In the genomic region with DNA sequence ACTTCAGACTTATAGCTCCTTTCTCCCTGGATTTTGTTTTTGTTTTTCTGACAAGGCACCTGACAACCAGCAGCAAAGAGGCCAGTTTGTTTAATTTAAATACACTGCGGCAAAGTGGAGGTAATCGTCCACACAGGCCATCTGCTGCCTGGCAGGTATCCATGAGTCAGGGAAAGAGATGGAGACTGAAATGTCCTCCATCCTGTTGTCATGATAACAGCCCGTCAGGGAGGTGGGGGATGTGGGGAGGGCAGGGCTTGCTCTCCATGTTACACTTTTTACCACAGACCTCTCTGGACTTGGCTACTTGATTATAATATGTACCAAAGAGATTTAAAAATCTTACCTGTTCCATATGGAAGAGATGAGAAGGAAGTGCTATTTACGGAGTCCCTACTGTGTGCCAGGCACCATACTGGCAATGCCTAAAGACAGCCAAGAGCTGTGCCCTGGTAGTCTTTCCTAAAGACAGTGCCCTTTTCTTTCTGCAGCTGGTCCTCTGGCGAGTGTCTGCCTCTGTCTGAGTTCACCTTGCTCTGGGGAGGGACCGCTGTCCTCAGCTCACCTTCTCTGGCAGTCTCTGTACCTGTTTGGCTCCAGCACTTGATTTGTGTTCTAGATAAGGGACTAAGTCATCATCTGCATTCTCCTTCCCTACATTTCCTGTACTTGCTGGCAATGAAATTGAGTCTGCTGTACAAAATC, we compare ENCODE assay signal across 12 mouse cellular contexts. TPM values are rescaled to one million over a fixed set of nuclear protein-coding genes. Genes with fewer than 3 reads are reported as not detected.
DNase-seq lines count a peak whose midpoint lies in the region; ATAC-seq and TF ChIP-seq lines count a peak whose summit lies in the region.
"Had no signal": no experiment of that assay in that cellular context is flagged by ENCODE, and none has a peak within 500 bp of the region (broad histone marks: within the 10 kb centered on the region; RNA-seq: fewer than 3 reads in every experiment).

No protein-coding gene starts in this region.

- peak; percentile 73; the same call in 1 of the 2 replicates for ATAC-seq in hindbrain, embryonic 13.5 days (ENCODE audit: low FRiP score)

- no peaks in the 10 kb centered on the region for H3K27me3 ChIP-seq in hindbrain, embryonic 13.5 days
- no peaks in the 10 kb centered on the region for H3K27me3 ChIP-seq in hindbrain, embryonic 10.5 days (ENCODE audit: insufficient read depth, poor library complexity, severe bottlenecking)
- H3K27me3 ChIP-seq in small intestine, adult 2 months (ENCODE audit: control insufficient read depth, insufficient read depth, low read length), result no peaks in the 10 kb centered on the region
- H3K27me3 ChIP-seq: embryonic facial prominence, embryonic 15.5 days; lung, embryonic 15.5 days had no signal

- peak overlapping the region; percentile 76 for H3K27ac ChIP-seq in hindbrain, embryonic 13.5 days
- H3K27ac ChIP-seq in hindbrain, embryonic 10.5 days, result no peak overlapping the region
- peak overlapping the region; percentile 4; the same call in 1 of the 2 replicates for H3K27ac ChIP-seq in small intestine, adult 2 months (ENCODE audit: insufficient read depth, low read depth, low read length)
- H3K27ac ChIP-seq: embryonic facial prominence, embryonic 15.5 days; lung, embryonic 15.5 days had no signal

- no peak overlapping the region for H3K4me2 ChIP-seq in hindbrain, embryonic 13.5 days
- H3K4me2 ChIP-seq: embryonic facial prominence, embryonic 15.5 days; lung, embryonic 15.5 days had no signal

- no peak overlapping the region for H3K4me3 ChIP-seq in hindbrain, embryonic 13.5 days
- H3K4me3 ChIP-seq in hindbrain, embryonic 10.5 days, result no peak overlapping the region
- no peak overlapping the region for H3K4me3 ChIP-seq in small intestine, adult 2 months (ENCODE audit: low read depth, low read length)
- H3K4me3 ChIP-seq: embryonic facial prominence, embryonic 15.5 days; lung, embryonic 15.5 days had no signal

- H3K4me1 ChIP-seq in hindbrain, embryonic 13.5 days (replicated peaks), result peaks cover 12% of the 10 kb centered on the region
- H3K4me1 ChIP-seq in hindbrain, embryonic 10.5 days (replicated peaks), result no peaks in the 10 kb centered on the region
- peaks cover 15% of the 10 kb centered on the region for H3K4me1 ChIP-seq in small intestine, adult 2 months (ENCODE audit: control insufficient read depth, insufficient read depth, insufficient read length, low read length)

- no peak for TF ChIP-seq CTCF in small intestine, adult 2 months (IDR thresholded peaks at IDR 0.05; ENCODE audit: extremely low read depth, insufficient read length, insufficient replicate concordance, low read depth, low read length)

- no peaks in the 10 kb centered on the region for H3K36me3 ChIP-seq in hindbrain, embryonic 13.5 days
- H3K36me3 ChIP-seq in hindbrain, embryonic 10.5 days, result no peaks in the 10 kb centered on the region
- no peaks in the 10 kb centered on the region for H3K36me3 ChIP-seq in small intestine, adult 2 months (ENCODE audit: control insufficient read depth, insufficient read depth, low read length)
- H3K36me3 ChIP-seq: embryonic facial prominence, embryonic 15.5 days; lung, embryonic 15.5 days had no signal

- 70% methylated on average over 6 of the region's 6 CpGs for WGBS in hindbrain, embryonic 13.5 days
- 80% methylated on average over 6 of the region's 6 CpGs for WGBS in hindbrain, embryonic 10.5 days
- 43% methylated on average over 6 of the region's 6 CpGs for WGBS in small intestine, adult 2 months

- no peak overlapping the region; the same call in 1 of the 2 replicates for H3K9ac ChIP-seq in hindbrain, embryonic 13.5 days
- H3K9ac ChIP-seq: embryonic facial prominence, embryonic 15.5 days; lung, embryonic 15.5 days had no signal

- TF ChIP-seq POLR2A in small intestine, adult 2 months (IDR thresholded peaks at IDR 0.05; ENCODE audit: low read depth, low read length), result no peak

- H3K9me3 ChIP-seq in hindbrain, embryonic 13.5 days, result no peaks in the 10 kb centered on the region
- H3K9me3 ChIP-seq in hindbrain, embryonic 10.5 days, result no peaks in the 10 kb centered on the region
- H3K9me3 ChIP-seq: embryonic facial prominence, embryonic 15.5 days; lung, embryonic 15.5 days had no signal

- DNase-seq in hindbrain, embryonic 10.5 days (ENCODE audit: low spot score), result no peak
- peak; percentile 28 for DNase-seq in right cerebral cortex, postnatal 14 days
- DNase-seq in right cerebral cortex, adult 18-20 months, result no peak
- DNase-seq in cerebellum, postnatal 14 days, result peak; percentile 95 to 96
- DNase-seq in layer of hippocampus, adult 11-12 months (ENCODE audit: low spot score), result no peak
- DNase-seq in spleen, postnatal 36 days (ENCODE audit: low spot score in 2 of 2), result no peak
- DNase-seq: heart, postnatal 4 days; right cerebral cortex, postnatal 4 days had no signal

RNA-seq across cellular contexts. Expression of a gene that starts 44.1 kb away (rescaled TPM):
- 126 and 132 TPM in 2 replicates for polyA plus RNA-seq in hindbrain, embryonic 13.5 days (2015; fragmentation: Nextera tagmentation; extraction: Ambion mirVana)
- polyA plus RNA-seq in hindbrain, embryonic 10.5 days (2016; fragmentation: Nextera tagmentation; extraction: Ambion mirVana), result 114 and 127 TPM in 2 replicates
- 5.2 and 10.2 TPM in 2 replicates for polyA plus RNA-seq in small intestine, adult 2 months (2012; rRNA removed)

Comparison
In these comparisons a context has a peak if more than half of its experiments do, and no peak if none do; other contexts are left out.
1. DNase-seq: peak in right cerebral cortex, postnatal 14 days (single experiment) and cerebellum, postnatal 14 days (2 of 2); none in hindbrain, embryonic 10.5 days (single experiment), right cerebral cortex, adult 18-20 months (single experiment), layer of hippocampus, adult 11-12 months (single experiment) and spleen, postnatal 36 days (0 of 2).
2. RNA of a gene that starts 44.1 kb away (polyA plus RNA-seq): 114 to 127 TPM in hindbrain, embryonic 10.5 days and 126 to 132 TPM in hindbrain, embryonic 13.5 days; 5.2 to 10.2 TPM in small intestine, adult 2 months; every median in the first group is over 10 times any median in the second.